ENCODE assay signal across 11 mouse cellular contexts in the genomic region with DNA sequence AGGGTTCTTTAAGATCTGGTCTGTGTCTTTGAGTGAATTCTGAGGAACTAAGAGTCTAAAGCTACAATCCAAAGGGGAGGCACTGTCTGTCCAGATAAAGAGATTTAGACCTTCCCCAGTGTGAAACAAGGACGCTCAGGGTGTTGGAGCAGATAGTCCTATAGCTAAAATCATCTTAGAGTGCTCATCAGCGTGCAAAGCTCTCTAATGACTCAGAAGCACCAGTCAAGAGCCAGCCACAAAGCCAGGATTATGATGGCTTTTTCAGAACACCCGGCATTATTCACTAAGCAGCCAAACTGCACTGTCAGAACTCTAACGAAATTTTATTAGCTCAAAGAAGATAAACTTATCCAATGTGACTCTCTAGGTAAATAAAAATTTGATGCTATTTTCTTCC.
"Had no signal": no experiment of that assay in that cellular context is flagged by ENCODE, and none has a peak within 500 bp of the region (broad histone marks: within the 10 kb centered on the region; RNA-seq: fewer than 3 reads in every experiment).

No protein-coding gene starts in this region.

- H3K4me2 ChIP-seq: limb, embryonic 12.5 days; midbrain, embryonic 15.5 days; neural tube, embryonic 15.5 days had no signal

- H3K36me3 ChIP-seq: limb, embryonic 12.5 days; midbrain, embryonic 15.5 days; neural tube, embryonic 15.5 days had no signal

- ATAC-seq: midbrain, embryonic 15.5 days had no signal

- H3K9me3 ChIP-seq: limb, embryonic 12.5 days; midbrain, embryonic 15.5 days; neural tube, embryonic 15.5 days had no signal

- H3K4me3 ChIP-seq: limb, embryonic 12.5 days; midbrain, embryonic 15.5 days; neural tube, embryonic 15.5 days had no signal

- H3K27me3 ChIP-seq: limb, embryonic 12.5 days; midbrain, embryonic 15.5 days; neural tube, embryonic 15.5 days had no signal

- DNase-seq: kidney, adult 18-20 months; kidney, postnatal 10 days; liver; lung, adult 18-20 months; lung, postnatal 36 days; thymus, postnatal 14 days had no signal

- H3K4me1 ChIP-seq: limb, embryonic 12.5 days; midbrain, embryonic 15.5 days; neural tube, embryonic 15.5 days had no signal

- H3K9ac ChIP-seq: limb, embryonic 12.5 days; liver, embryonic 14.5 days; midbrain, embryonic 15.5 days; neural tube, embryonic 15.5 days had no signal

- H3K27ac ChIP-seq: limb, embryonic 12.5 days; liver, embryonic 14.5 days; midbrain, embryonic 15.5 days; neural tube, embryonic 15.5 days; stomach, postnatal 0 days had no signal
